Mouse (Mus musculus) lung, postnatal 4 days (tissue): ENCODE results near the gene Uaca.

ENCODE experiments used
- DNase-seq, 2 experiments: peaks; one replicate each; pipeline ENCODE4 v3.0.0; 2021

Gene Uaca

DNA sequence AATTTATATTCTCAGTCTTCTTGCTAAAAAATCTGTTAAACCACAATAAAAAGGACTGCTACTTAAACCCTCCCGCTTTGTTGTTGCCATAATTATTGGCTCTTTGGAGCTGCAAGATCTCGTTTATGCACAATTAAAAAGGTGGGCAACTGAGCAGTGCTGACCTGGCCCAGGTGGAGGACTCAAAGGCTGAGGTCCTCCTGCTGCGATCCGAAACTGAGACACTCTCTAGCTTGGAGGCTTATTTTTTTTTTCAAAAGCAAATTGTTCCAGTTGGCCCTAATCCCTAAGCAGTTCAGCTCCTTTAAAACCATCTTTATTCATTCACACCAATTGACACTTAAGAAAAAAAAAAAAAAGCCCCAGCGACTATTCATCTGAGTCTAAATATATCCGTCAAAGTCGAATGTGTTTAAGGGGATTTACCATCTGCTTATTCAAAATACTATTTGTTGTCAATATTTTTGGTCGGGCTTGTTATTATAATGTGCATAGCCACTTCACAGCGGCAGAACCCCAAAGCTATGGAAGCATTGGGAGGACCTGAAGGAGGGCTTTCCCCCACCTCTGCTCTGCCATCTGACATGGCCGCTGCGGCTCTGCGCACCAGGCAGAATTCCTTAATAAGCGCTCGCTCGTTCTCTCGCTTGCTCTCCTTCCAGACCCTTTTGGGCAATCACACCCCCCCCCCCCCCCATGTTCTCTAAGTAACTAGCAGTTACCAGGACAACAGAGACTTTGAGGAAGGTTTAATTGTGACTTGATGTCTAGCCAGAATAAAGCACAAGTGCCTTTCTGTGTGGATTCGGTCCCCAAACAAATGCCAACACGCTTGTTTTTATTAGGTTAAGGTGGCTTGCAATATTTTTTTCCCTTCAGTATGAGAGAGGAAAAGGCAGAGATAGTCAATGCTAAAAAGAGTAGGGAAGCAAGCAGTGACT, 92.4 kb downstream of the Uaca start:
- no peak for DNase-seq

- DNase-seq, result peak in 1 of 2 experiments; percentile 46
These were observed 93.1 kb downstream of the Uaca start for GRCm38 (mm10) chr9:60887389-60887811.

- DNase-seq, result no peak
These were observed 99.2 kb downstream of the Uaca start for GRCm38 (mm10) chr9:60893511-60893910.

DNA sequence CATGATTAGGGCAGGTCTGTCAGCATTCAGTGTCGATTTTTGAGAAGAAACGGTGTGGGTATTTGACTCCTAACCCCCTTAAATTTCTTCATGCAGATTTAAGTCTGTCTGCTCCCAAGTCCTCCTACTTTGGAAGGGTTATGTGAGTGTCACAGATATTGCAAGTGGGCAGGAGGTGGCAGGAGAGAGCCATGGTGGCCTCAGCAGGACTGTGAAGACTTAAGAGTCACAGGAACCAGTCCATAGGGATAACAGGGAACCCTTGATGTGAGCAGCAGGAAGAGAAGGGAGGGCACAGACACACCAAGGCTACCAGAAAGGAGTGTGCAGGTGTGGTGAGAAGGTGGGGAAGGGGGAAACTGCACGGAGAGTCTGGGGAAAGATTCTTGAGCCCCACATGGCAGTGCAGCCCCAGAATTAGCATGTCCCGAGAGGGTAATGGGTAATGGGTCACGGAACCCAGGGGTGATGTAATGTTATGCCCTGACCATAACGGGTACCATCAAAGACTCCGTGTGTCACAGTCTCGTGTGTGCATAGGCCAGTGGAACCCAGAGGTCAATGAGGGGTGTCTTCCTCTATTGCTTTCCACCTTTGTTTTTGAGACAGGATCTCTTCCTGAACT, 101.3 kb downstream of the Uaca start:
- peak; percentile 69 to 80 for DNase-seq

DNA sequence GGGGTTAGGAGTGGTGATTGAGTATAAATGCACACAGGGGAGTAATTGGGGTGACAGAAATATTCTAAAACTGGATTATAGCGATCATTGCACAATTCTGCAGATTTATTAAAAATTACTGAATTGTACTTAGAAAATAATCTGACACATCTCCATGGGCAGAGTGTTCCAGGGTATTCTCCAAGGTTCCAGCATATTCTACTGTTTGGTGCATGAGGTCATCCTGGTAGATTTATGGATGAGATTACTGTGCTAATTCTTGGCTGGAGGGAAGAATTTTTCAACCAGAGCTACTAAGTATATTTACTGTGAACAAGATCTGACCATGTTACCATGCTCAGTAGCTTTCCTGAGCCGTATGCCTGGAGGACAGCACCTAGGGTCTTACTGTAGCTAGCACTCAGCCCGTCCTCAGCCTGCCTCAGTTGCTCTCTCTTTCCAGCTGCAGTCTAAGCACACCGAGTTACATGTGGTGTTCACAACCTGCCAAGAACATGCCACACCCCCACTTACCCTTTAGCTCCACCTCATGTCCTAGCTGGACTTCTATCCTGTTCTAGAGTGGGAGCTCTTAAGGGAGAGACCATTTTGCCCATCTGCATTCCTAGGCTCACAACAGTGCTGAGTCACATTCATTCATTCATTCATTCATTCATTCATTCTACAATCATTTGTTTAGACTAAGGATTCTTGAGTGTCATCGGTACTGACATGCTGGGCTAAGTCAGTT, 104.1 kb downstream of the Uaca start:
- DNase-seq, result no peak

DNA sequence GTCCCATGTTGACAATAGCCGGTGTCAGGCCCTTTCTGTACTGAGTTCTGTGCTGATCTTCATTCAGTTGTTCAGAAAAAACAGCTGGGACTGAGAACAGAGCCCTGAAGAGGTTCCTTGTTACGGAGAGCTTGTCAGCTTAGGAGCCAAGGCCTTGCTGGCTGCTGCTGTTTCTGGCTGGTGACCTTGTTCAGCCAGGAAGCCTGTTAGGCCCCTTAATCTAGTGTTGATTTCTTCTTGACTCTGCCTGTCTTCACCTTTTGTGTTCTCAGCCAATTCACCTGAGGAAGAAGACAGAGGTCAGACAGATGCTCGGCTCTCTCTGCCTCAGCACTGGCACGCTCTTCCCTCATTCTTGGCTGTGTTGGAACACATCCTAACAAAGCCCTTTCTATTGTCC, 104.9 kb downstream of the Uaca start:
- DNase-seq, result no peak

DNA sequence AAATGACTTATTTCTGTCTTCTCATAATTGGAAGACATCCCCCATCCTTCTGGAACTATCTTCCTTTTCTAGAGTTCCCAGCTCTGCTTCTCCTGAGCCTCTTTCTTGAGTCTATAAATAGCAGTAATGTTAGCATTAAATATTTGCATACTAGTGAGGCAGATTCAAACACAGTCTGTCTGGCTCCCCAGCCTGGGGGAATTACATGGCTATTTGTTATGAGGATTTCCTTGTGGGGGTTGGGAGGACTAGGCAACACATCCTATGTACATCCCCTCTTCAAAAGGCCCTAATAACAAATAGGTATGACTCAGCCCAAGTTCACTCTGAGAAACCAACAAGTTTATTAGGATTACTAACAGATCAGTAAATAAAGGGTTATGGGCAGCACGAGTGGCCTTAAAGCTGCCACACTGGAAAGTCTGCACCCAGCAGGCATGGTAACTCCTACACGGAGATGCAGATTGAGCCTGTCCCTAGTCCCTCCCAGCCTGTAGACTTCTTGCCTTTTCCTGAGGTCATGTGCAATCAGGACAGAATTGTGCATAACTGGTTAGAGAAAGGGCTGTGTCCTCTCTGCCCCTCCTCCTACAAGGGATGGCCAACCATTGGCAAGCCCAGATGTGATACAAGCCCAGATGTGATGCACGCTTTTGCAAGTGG, 105.6 kb downstream of the Uaca start:
- no peak for DNase-seq

DNA sequence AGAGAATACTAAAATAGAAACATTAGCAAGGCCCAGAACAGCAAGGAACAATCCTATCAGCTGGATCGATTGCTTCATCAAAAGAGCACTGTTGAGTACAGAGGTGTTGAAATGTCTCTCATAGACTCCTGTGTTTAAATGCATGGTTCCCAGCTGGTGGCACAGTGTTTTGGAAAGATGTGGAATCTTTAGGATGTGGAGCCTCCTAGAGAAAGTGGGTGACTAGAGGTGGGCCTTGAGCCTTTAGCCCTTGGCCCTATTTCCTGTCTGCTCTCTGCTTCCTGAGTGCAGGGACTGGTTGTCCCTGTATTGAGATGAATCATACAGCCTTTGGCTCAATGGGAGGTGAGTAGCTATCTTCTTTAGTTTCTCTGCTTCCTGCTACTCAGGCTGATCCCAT, 117.9 kb downstream of the Uaca start:
- DNase-seq, result no peak

- DNase-seq, result no peak
These were observed 119.3 kb downstream of the Uaca start for GRCm38 (mm10) chr9:60913626-60914025.

GRCm38 (mm10) chr9:60919936-60920672, 125.8 kb downstream of the Uaca start:
- DNase-seq, result peak in 1 of 2 experiments; percentile 27

- peak in 1 of 2 experiments; percentile 29 for DNase-seq
These were observed 126.3 kb downstream of the Uaca start for GRCm38 (mm10) chr9:60920673-60921062.

- no peak for DNase-seq
These were observed 126.9 kb downstream of the Uaca start for GRCm38 (mm10) chr9:60921287-60921686.

- DNase-seq, result no peak
These were observed 127.5 kb downstream of the Uaca start for GRCm38 (mm10) chr9:60921831-60922230.

GRCm38 (mm10) chr9:60926301-60926700, 132.0 kb downstream of the Uaca start:
- no peak for DNase-seq

- no peak for DNase-seq
These were observed 135.1 kb downstream of the Uaca start for GRCm38 (mm10) chr9:60929290-60929983.
